Mouse (Mus musculus) myocyte (in vitro differentiated cells): ENCODE data around the gene Crtc3.

ENCODE experiments used
- POLR2A ChIP-seq: IDR thresholded peaks from one replicate; pipeline ENCODE4 v1.6.1; 2011; ENCODE audit warnings: low read depth, mild to moderate bottlenecking, control low read depth, moderate library complexity; ENCODE audit not compliant: insufficient read length
- TCF12 ChIP-seq: IDR thresholded peaks from one replicate; pipeline ENCODE4 v1.6.1; 2011; ENCODE audit warnings: mild to moderate bottlenecking, control low read depth; ENCODE audit not compliant: poor library complexity, insufficient read depth, severe bottlenecking
- TCF3 ChIP-seq: IDR thresholded peaks from one replicate; pipeline ENCODE4 v1.6.1; 2011; ENCODE audit warnings: low read depth, control low read depth; ENCODE audit not compliant: insufficient read length
- USF1 ChIP-seq: IDR thresholded peaks from one replicate; pipeline ENCODE4 v1.6.1; 2011; ENCODE audit warnings: low read depth, mild to moderate bottlenecking, control low read depth, moderate library complexity

DNA sequence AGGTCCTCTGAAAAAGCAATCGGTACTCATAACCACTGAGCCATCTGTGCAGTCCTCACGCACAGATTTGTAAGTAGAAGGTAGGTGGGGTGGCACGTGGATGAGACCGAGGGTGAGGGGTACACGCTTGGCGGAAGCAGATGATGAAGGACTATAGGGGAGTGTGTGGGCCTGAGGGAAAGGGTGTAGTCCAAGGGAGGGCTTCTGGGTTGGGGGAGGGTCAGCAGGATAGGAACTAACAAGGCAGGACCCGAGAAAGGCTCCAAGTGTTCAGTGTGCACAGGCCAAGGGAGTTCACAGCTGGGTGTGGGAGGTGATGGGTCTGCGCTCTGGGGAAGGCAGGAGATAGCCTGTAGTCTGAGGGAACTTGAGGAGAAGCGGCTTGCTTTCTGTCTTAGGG lies 103.3 kb downstream of the Crtc3 start:
- no peak for TF ChIP-seq POLR2A
- TF ChIP-seq TCF3, result no peak
- no peak for TF ChIP-seq USF1
- no peak for TF ChIP-seq TCF12
